Mouse (Mus musculus) kidney, adult 2 months (tissue): ENCODE data around the gene Rapgef4.

Experiments used
- CTCF ChIP-seq: fragments of 200-500 bp; conservative IDR thresholded peaks from 2 replicates; pipeline ENCODE4 v1.5.1; 2011; ENCODE audit warnings: low read depth, mild to moderate bottlenecking, control low read depth, low read length, moderate library complexity, mixed read lengths; ENCODE audit not compliant: insufficient read depth, insufficient read length
- POLR2A ChIP-seq: fragments of 200-500 bp; IDR thresholded peaks from one replicate; pipeline ENCODE4 v1.6.1; 2011; ENCODE audit warnings: low read depth, low read length, control low read depth

DNA sequence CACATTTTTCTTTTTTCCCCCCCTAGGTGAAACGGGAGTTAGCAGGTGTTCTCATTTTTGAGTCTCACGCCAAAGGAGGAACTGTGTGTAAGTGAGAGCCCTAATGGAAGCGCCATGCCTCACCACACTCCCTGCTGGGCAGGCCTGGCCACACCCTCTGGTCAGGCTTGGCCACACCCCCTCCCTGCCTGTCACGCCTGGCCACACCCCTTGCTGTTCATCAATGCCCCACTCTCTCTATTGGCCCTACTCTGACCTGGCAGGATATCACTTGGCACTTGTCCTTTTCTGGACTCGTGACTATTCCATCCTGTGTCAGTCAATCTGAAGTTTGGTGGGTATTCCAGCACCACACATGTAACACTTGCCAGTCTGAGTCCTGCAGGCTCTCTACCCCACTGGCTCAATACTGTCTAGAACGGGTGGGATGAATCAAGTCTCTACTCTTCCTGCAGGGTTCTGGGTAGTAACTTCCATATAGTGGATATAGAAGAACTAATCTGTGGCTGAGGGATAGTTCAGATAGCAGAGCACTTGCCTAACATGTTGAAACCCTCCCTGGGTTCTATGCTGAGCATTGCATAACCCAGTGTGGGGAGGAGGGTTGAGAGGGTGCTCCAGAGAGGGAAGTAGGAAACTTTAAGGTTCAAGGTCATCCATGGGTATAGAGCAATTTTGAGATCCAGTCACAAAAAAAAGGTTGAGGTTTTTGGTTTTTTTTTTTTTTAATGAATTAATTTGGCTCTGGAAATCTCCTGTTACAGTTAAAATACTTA lies 215.3 kb downstream of the Rapgef4 start:
- no peak for TF ChIP-seq CTCF
- TF ChIP-seq POLR2A: no peak
